Mouse (Mus musculus): ENCODE results near the gene Myo1e. TPM values are rescaled to one million over a fixed set of nuclear protein-coding genes. Genes with fewer than 3 reads are reported as not detected.

Myo1e gene
- polyA plus RNA-seq, 1 experiment from 2014 or later: 10.5 TPM

DNA sequence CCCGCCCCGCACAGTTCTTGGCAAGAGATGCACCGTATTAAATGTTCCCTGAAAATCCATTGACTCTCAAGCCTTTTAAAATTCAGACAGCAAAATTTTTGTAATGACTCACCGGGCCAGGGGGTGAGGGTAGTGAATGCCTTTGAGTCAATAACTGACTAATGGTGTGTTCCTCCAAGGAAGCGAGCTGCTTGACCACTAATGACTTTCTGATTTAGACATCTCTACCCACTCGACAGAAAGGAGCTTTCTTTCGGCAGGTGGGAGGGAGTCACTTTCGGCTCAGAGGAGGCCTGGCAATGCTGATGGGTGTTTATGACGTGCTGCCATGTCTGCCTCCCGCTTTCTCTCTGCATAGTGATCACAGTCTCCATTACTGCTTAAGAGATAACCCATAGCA, 83.6 kb downstream of the Myo1e start:
- no peak overlapping the region for H3K9ac ChIP-seq (ENCODE audit: low read length)
- H3K4me3 ChIP-seq (ENCODE audit: low read depth, low read length): no peak overlapping the region
- no peak overlapping the region for H3K4me2 ChIP-seq (ENCODE audit: low read depth, low read length, severe bottlenecking)
- no peak for ATAC-seq (replicated peaks; ENCODE audit: low FRiP score)
- H3K4me1 ChIP-seq (replicated peaks; ENCODE audit: control insufficient read depth, insufficient read depth, low read length): 0 out of 2 replicates have a peak, but pooled peaks cover 2% of the 10 kb centered on the region
- H3K27me3 ChIP-seq (ENCODE audit: control insufficient read depth, insufficient read depth, low read length): no peaks in the 10 kb centered on the region
- H3K36me3 ChIP-seq (ENCODE audit: control insufficient read depth, insufficient read depth, low read length): no peaks in the 10 kb centered on the region
- no peak overlapping the region for H3K27ac ChIP-seq (ENCODE audit: low read depth, low read length)
- no peak for DNase-seq (ENCODE audit: low spot score)
- 67% methylated on average over 10 of the region's 10 CpGs for WGBS
- H3K9me3 ChIP-seq (ENCODE audit: control insufficient read depth, low read length): no peaks in the 10 kb centered on the region

DNA sequence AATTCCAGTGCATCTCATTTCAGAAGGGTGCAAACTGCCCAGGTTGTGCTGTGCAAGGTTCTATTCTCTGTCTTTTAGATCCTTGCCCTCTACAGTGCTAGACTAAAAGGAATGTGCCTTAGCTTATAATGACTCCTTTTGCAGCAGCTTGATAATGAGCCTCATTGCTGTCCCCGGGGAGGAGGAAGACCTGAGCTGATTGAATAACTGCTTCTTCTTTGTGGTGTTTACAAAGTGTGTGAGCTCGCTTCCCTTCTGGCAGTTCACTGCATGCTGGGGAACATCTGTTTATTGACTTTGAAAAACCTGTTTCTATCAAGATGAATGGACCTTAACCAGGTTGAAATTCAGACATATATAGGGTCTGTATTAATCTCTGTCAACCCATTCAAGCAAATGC, 89.8 kb downstream of the Myo1e start:
- 6% methylated on average over 2 of the region's 2 CpGs for WGBS
- Histone ChIP-seq H3K4me1 (replicated peaks; ENCODE audit: control insufficient read depth, insufficient read depth, low read length) (peaks cover 10% of the 10 kb centered on the region), H3K9ac (ENCODE audit: low read length) (no peak overlapping the region), H3K4me2 (ENCODE audit: low read depth, low read length, severe bottlenecking) (no peak overlapping the region), H3K27me3 (ENCODE audit: control insufficient read depth, insufficient read depth, low read length) (no peaks in the 10 kb centered on the region), H3K36me3 (ENCODE audit: control insufficient read depth, insufficient read depth, low read length) (no peaks in the 10 kb centered on the region), H3K4me3 (ENCODE audit: low read depth, low read length) (no peak overlapping the region), H3K9me3 (ENCODE audit: control insufficient read depth, low read length) (no peaks in the 10 kb centered on the region), H3K27ac (ENCODE audit: low read depth, low read length) (0 out of 2 replicates have a peak overlapping the region, but pooled peaks have one; percentile 18)
- DNase-seq (ENCODE audit: low spot score): no peak
- 0 out of 2 replicates have a peak, but pooled peaks have one; percentile 7 for ATAC-seq (replicated peaks; ENCODE audit: low FRiP score)

DNA sequence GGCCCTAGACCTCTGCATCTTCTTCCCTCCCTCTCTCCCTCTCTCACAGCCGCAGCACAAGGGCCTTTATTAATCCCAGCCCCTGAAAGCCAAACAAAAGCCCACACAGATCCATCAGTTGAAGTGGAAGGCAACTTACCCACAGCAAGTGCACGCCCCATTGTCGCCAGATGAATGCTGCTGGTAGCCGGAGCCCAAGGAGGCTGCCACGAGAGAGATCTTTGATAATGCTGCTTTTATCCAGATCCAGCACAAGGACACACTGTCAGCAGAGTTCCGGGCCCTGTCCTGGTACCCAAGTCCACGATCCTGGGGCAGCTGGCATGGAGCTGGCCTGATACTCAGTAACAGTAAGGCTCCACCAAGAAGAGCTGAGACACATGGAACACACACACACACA, 91.1 kb downstream of the Myo1e start:
- peak; percentile 64 for ATAC-seq (replicated peaks; ENCODE audit: low FRiP score)
- DNase-seq (ENCODE audit: low spot score): peak; percentile 60

DNA sequence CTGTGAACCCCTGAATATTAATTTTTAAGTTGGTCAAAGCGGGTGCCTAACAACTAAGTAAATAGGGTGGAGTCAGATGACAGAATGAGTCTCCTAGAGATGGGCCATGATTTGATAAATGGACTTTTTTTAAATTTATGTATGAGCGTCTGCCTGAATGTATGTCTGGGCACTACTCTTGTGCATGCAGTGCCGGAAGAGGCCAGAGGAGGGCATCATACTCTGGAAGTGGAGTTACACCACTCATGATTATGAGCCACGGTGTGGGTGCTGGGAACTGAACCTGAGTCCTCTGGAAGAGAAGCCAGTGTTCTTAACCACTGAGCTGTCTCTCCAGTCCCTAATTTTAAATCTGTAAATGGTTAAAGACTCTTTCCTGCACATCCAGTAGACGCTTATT, 93.6 kb downstream of the Myo1e start:
- Histone ChIP-seq H3K4me3 (ENCODE audit: low read depth, low read length) (no peak overlapping the region), H3K36me3 (ENCODE audit: control insufficient read depth, insufficient read depth, low read length) (no peaks in the 10 kb centered on the region), H3K9ac (ENCODE audit: low read length) (no peak overlapping the region), H3K4me1 (replicated peaks; ENCODE audit: control insufficient read depth, insufficient read depth, low read length) (peaks cover 10% of the 10 kb centered on the region), H3K9me3 (ENCODE audit: control insufficient read depth, low read length) (no peaks in the 10 kb centered on the region), H3K27ac (ENCODE audit: low read depth, low read length) (no peak overlapping the region), H3K27me3 (ENCODE audit: control insufficient read depth, insufficient read depth, low read length) (no peaks in the 10 kb centered on the region), H3K4me2 (ENCODE audit: low read depth, low read length, severe bottlenecking) (no peak overlapping the region)
- no peak for ATAC-seq (replicated peaks; ENCODE audit: low FRiP score)
- DNase-seq (ENCODE audit: low spot score): no peak
- 97% methylated on average over 5 of the region's 5 CpGs for WGBS

More for the DNA sequence above, 91.1 kb downstream of the Myo1e start:
- Histone ChIP-seq H3K27ac (ENCODE audit: low read depth, low read length) (peak overlapping the region; percentile 34; the same call in 1 of the 2 replicates), H3K9ac (ENCODE audit: low read length) (no peak overlapping the region), H3K4me1 (replicated peaks; ENCODE audit: control insufficient read depth, insufficient read depth, low read length) (peaks cover 10% of the 10 kb centered on the region), H3K4me3 (ENCODE audit: low read depth, low read length) (no peak overlapping the region), H3K27me3 (ENCODE audit: control insufficient read depth, insufficient read depth, low read length) (no peaks in the 10 kb centered on the region), H3K36me3 (ENCODE audit: control insufficient read depth, insufficient read depth, low read length) (no peaks in the 10 kb centered on the region), H3K4me2 (ENCODE audit: low read depth, low read length, severe bottlenecking) (no peak overlapping the region), H3K9me3 (ENCODE audit: control insufficient read depth, low read length) (no peaks in the 10 kb centered on the region)
- 12% methylated on average over 7 of the region's 7 CpGs for WGBS

GRCm38 (mm10) chr9:70301598-70301997, 94.4 kb downstream of the Myo1e start:
- WGBS: 97% methylated on average over 6 of the region's 6 CpGs
- Histone ChIP-seq H3K9ac (ENCODE audit: low read length) (no peak overlapping the region), H3K36me3 (ENCODE audit: control insufficient read depth, insufficient read depth, low read length) (no peaks in the 10 kb centered on the region), H3K4me3 (ENCODE audit: low read depth, low read length) (no peak overlapping the region), H3K27ac (ENCODE audit: low read depth, low read length) (no peak overlapping the region), H3K27me3 (ENCODE audit: control insufficient read depth, insufficient read depth, low read length) (no peaks in the 10 kb centered on the region), H3K4me1 (replicated peaks; ENCODE audit: control insufficient read depth, insufficient read depth, low read length) (peaks cover 10% of the 10 kb centered on the region), H3K9me3 (ENCODE audit: control insufficient read depth, low read length) (no peaks in the 10 kb centered on the region), H3K4me2 (ENCODE audit: low read depth, low read length, severe bottlenecking) (no peak overlapping the region)
- ATAC-seq (replicated peaks; ENCODE audit: low FRiP score) (no peak), DNase-seq (ENCODE audit: low spot score) (no peak)

- no peak for ATAC-seq (replicated peaks; ENCODE audit: low FRiP score)
- Histone ChIP-seq H3K9ac (ENCODE audit: low read length) (no peak overlapping the region), H3K36me3 (ENCODE audit: control insufficient read depth, insufficient read depth, low read length) (no peaks in the 10 kb centered on the region), H3K27ac (ENCODE audit: low read depth, low read length) (no peak overlapping the region), H3K27me3 (ENCODE audit: control insufficient read depth, insufficient read depth, low read length) (no peaks in the 10 kb centered on the region), H3K4me1 (replicated peaks; ENCODE audit: control insufficient read depth, insufficient read depth, low read length) (no peaks in the 10 kb centered on the region), H3K9me3 (ENCODE audit: control insufficient read depth, low read length) (no peaks in the 10 kb centered on the region), H3K4me2 (ENCODE audit: low read depth, low read length, severe bottlenecking) (no peak overlapping the region), H3K4me3 (ENCODE audit: low read depth, low read length) (no peak overlapping the region)
- no peak for DNase-seq (ENCODE audit: low spot score)
- 95% methylated on average over 8 of the region's 8 CpGs for WGBS
These were observed 97.8 kb downstream of the Myo1e start for GRCm38 (mm10) chr9:70304901-70305300.

- no peak overlapping the region for H3K4me3 ChIP-seq (ENCODE audit: low read depth, low read length)
- DNase-seq (ENCODE audit: low spot score) (no peak), ATAC-seq (replicated peaks; ENCODE audit: low FRiP score) (no peak)
- no peaks in the 10 kb centered on the region for H3K27me3 ChIP-seq (ENCODE audit: control insufficient read depth, insufficient read depth, low read length)
- WGBS: 78% methylated on average over 1 of the region's 1 CpGs
- H3K4me2 ChIP-seq (ENCODE audit: low read depth, low read length, severe bottlenecking): no peak overlapping the region
- no peaks in the 10 kb centered on the region for H3K4me1 ChIP-seq (replicated peaks; ENCODE audit: control insufficient read depth, insufficient read depth, low read length)
- no peaks in the 10 kb centered on the region for H3K36me3 ChIP-seq (ENCODE audit: control insufficient read depth, insufficient read depth, low read length)
- no peak overlapping the region for H3K27ac ChIP-seq (ENCODE audit: low read depth, low read length)
- no peaks in the 10 kb centered on the region for H3K9me3 ChIP-seq (ENCODE audit: control insufficient read depth, low read length)
- H3K9ac ChIP-seq (ENCODE audit: low read length): no peak overlapping the region
These were observed 102.9 kb downstream of the Myo1e start for GRCm38 (mm10) chr9:70310046-70310445.

DNA sequence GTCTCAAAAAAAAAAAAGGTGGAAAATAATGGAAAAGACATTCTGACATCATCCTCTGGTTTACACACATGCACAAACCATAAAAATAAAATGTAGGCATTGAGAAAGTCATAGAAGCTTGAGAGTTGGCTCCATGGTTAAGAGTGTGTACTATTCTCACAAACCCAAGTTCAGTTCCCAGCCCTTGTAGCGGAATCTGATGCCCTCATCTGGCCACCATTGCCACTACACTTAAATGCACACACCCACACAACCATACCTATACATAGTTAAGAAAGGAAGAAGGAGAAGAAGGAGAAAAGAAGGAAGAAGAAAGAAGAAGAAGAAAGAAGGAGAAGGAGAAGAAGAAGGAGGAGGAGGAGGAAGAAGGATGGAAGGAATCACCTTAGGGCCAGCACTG, 106.9 kb downstream of the Myo1e start:
- Histone ChIP-seq H3K9me3 (ENCODE audit: control insufficient read depth, low read length) (no peaks in the 10 kb centered on the region), H3K4me2 (ENCODE audit: low read depth, low read length, severe bottlenecking) (no peak overlapping the region), H3K9ac (ENCODE audit: low read length) (no peak overlapping the region), H3K27ac (ENCODE audit: low read depth, low read length) (no peak overlapping the region), H3K27me3 (ENCODE audit: control insufficient read depth, insufficient read depth, low read length) (no peaks in the 10 kb centered on the region), H3K36me3 (ENCODE audit: control insufficient read depth, insufficient read depth, low read length) (no peaks in the 10 kb centered on the region), H3K4me3 (ENCODE audit: low read depth, low read length) (no peak overlapping the region), H3K4me1 (replicated peaks; ENCODE audit: control insufficient read depth, insufficient read depth, low read length) (no peaks in the 10 kb centered on the region; the same call in 1 of the 2 replicates)
- ATAC-seq (replicated peaks; ENCODE audit: low FRiP score) (no peak), DNase-seq (ENCODE audit: low spot score) (no peak)
- 91% methylated on average over 1 of the region's 1 CpGs for WGBS

DNA sequence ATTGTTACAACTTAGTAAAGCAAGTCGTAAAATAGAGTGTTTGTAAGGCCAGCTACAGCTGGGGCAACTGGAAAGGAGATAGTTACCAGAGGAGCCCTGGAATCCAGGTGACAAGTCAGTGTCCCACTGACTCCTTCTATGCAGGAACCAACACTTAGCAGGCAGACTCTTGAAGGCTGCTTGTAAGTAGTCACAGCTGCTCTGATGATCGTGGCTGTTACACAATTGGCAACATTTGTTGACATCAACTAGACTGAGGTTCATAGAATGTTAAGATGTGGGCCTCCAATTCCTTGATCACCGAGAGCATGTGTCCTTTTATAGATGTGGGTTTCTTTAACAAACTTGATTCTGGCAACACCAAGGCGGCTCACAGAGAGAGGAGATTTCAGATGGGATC, 108.0 kb downstream of the Myo1e start:
- Histone ChIP-seq H3K9me3 (ENCODE audit: control insufficient read depth, low read length) (no peaks in the 10 kb centered on the region), H3K27me3 (ENCODE audit: control insufficient read depth, insufficient read depth, low read length) (no peaks in the 10 kb centered on the region), H3K4me3 (ENCODE audit: low read depth, low read length) (no peak overlapping the region), H3K4me1 (replicated peaks; ENCODE audit: control insufficient read depth, insufficient read depth, low read length) (no peaks in the 10 kb centered on the region; the same call in 1 of the 2 replicates), H3K9ac (ENCODE audit: low read length) (no peak overlapping the region), H3K27ac (ENCODE audit: low read depth, low read length) (no peak overlapping the region), H3K4me2 (ENCODE audit: low read depth, low read length, severe bottlenecking) (no peak overlapping the region), H3K36me3 (ENCODE audit: control insufficient read depth, insufficient read depth, low read length) (no peaks in the 10 kb centered on the region)
- DNase-seq (ENCODE audit: low spot score) (no peak), ATAC-seq (replicated peaks; ENCODE audit: low FRiP score) (no peak)
- WGBS: 63% methylated on average over 4 of the region's 4 CpGs

All from forebrain, embryonic 11.5 days (tissue).